Mouse (Mus musculus): ENCODE measurements at regions not wholly inside any gene's neighbourhood (a gene's known extent, or its start where the extent isn't known, plus 50 kb on each side); places are given as distances from the start of the nearest gene placed in this dataset.

GRCm38 (mm10) chr14:72770237-72770636 lies 60.4 kb upstream of the Fndc3a start:
- TF ChIP-seq CTCF (IDR thresholded peaks at IDR 0.05) (no peak), EP300 (IDR thresholded peaks at IDR 0.05) (no peak)
